Mouse (Mus musculus) kidney, adult 9 months (tissue): ENCODE results near the gene Olfr171.
"Not testable (repeated sequence)": the region's sequence is repeated elsewhere in the genome, so short reads cannot be mapped to it uniquely, and the experiment has no call there.

Experiments used
- DNase-seq: peaks from one replicate; pipeline ENCODE4 v3.0.0; 2022

Olfr171 gene

GRCm38 (mm10) chr16:19629816-19630215 lies at the start of gene Olfr171:
TSS of gene Olfr171 (minus strand) at chr16:19629916.
- DNase-seq, result no peak

GRCm38 (mm10) chr16:19670768-19671357 lies 41.1 kb upstream of the Olfr171 start:
- DNase-seq, result no peak

GRCm38 (mm10) chr16:19666312-19666711 lies 36.6 kb upstream of the Olfr171 start:
- DNase-seq, result peak; percentile 13

GRCm38 (mm10) chr16:19611782-19612181 lies 17.9 kb downstream of the Olfr171 start, which contains the start of gene Olfr170:
TSS of gene Olfr170 (minus strand) at chr16:19611882.
- DNase-seq, result not testable (repeated sequence)

GRCm38 (mm10) chr16:19603166-19603565 lies 26.6 kb downstream of the Olfr171 start:
- DNase-seq, result no peak
